Mouse (Mus musculus) kidney, embryonic 15.5 days (tissue): Measurements from ENCODE around the gene Hdac4. TPM values are rescaled to one million over a fixed set of nuclear protein-coding genes. Genes with fewer than 3 reads are reported as not detected.

ENCODE experiments used
- ATAC-seq: fragments of 200-750 bp; cut with Nextera tagmentation; replicated peaks from 2 replicates; pipeline ENCODE4 v1.8.0; 2017; ENCODE audit warnings: moderate TSS enrichment; ENCODE audit not compliant: low FRiP score
- H3K27ac ChIP-seq: fragments of 300-500 bp; sonication (generic); 2 replicates; pipeline ENCODE4 v1.5.1; 2015; ENCODE audit warnings: mild to moderate bottlenecking, inconsistent platforms
- H3K27me3 ChIP-seq: fragments of 300-500 bp; sonication (generic); 2 replicates; pipeline ENCODE4 v1.6.1; 2015; ENCODE audit warnings: inconsistent platforms
- H3K36me3 ChIP-seq: fragments of 300-500 bp; sonication (generic); 2 replicates; pipeline ENCODE4 v1.6.1; 2015; ENCODE audit warnings: inconsistent platforms
- H3K4me1 ChIP-seq: fragments of 300-500 bp; sonication (generic); 2 replicates; pipeline ENCODE4 v1.6.1; 2015; ENCODE audit warnings: inconsistent platforms
- H3K4me2 ChIP-seq: fragments of 300-500 bp; sonication (generic); 2 replicates; pipeline ENCODE4 v1.6.1; 2015; ENCODE audit warnings: moderate library complexity, mild to moderate bottlenecking, inconsistent platforms
- H3K4me3 ChIP-seq: fragments of 300-500 bp; sonication (generic); replicated peaks from 2 replicates; pipeline ENCODE4 v1.5.1; 2015; ENCODE audit warnings: mild to moderate bottlenecking, inconsistent platforms
- H3K9ac ChIP-seq: fragments of 300-500 bp; sonication (generic); 2 replicates; pipeline ENCODE4 v1.6.1; 2015; ENCODE audit warnings: mild to moderate bottlenecking, inconsistent platforms
- H3K9me3 ChIP-seq: fragments of 300-500 bp; sonication (generic); replicated peaks from 2 replicates; pipeline ENCODE4 v1.6.1; 2016; ENCODE audit warnings: inconsistent platforms
- WGBS: fragments of 180-500 bp; shearing (Covaris S2); methylation state at CpG from one replicate; pipeline ENCODE4 v1.1.7; 2015; ENCODE audit warnings: mixed read lengths; 5-methylcytosine and 5-hydroxymethylcytosine counted together
- polyA plus RNA-seq: library from polyadenylated mRNA; unstranded; fragments of >200 nt; fragmentation: Nextera tagmentation; extraction: Ambion mirVana; gene quantifications from 2 replicates; pipeline ENCODE4 v1.2.1, GENCODE M21; 2015

Hdac4 gene
- polyA plus RNA-seq, 1 experiment from 2014 or later = 18.1 TPM

GRCm38 (mm10) chr1:91991597-91991996 lies 203.9 kb downstream of the Hdac4 start:
- peak; percentile 52; the same call in 1 of the 2 replicates for ATAC-seq

GRCm38 (mm10) chr1:91990852-91991251 lies 204.6 kb downstream of the Hdac4 start:
- Histone ChIP-seq H3K9ac (no peak overlapping the region), H3K27ac (no peak overlapping the region), H3K27me3 (no peaks in the 10 kb centered on the region), H3K4me1 (peaks cover 11% of the 10 kb centered on the region; the same call in 1 of the 2 replicates), H3K4me3 (no peak overlapping the region), H3K36me3 (peaks cover 79% of the 10 kb centered on the region), H3K4me2 (no peak overlapping the region), H3K9me3 (no peaks in the 10 kb centered on the region)
- 0 out of 2 replicates have a peak, but pooled peaks have one; percentile 29 for ATAC-seq
- WGBS = 59% methylated on average over 5 of the region's 5 CpGs

More at GRCm38 (mm10) chr1:91991597-91991996, 203.9 kb downstream of the Hdac4 start:
- Histone ChIP-seq H3K4me2 (no peak overlapping the region), H3K9ac (no peak overlapping the region), H3K27ac (no peak overlapping the region), H3K27me3 (no peaks in the 10 kb centered on the region), H3K4me3 (no peak overlapping the region), H3K4me1 (peaks cover 11% of the 10 kb centered on the region; the same call in 1 of the 2 replicates), H3K9me3 (no peaks in the 10 kb centered on the region), H3K36me3 (peaks cover 78% of the 10 kb centered on the region)

- H3K4me3 ChIP-seq = no peak overlapping the region
- H3K27me3 ChIP-seq = no peaks in the 10 kb centered on the region
- peaks cover 79% of the 10 kb centered on the region for H3K36me3 ChIP-seq
- no peak overlapping the region for H3K27ac ChIP-seq
- no peaks in the 10 kb centered on the region for H3K9me3 ChIP-seq
- no peak overlapping the region for H3K4me2 ChIP-seq
- ATAC-seq = no peak
- no peak overlapping the region for H3K9ac ChIP-seq
- H3K4me1 ChIP-seq = peaks cover 10% of the 10 kb centered on the region; the same call in 1 of the 2 replicates
- 94% methylated on average over 1 of the region's 1 CpGs for WGBS
Observed at GRCm38 (mm10) chr1:91988866-91989265, 206.6 kb downstream of the Hdac4 start.

- Histone ChIP-seq H3K27ac (no peak overlapping the region), H3K36me3 (peaks cover 85% of the 10 kb centered on the region), H3K4me3 (no peak overlapping the region), H3K9ac (no peak overlapping the region), H3K4me2 (no peak overlapping the region), H3K27me3 (no peaks in the 10 kb centered on the region), H3K4me1 (0 out of 2 replicates have a peak, but pooled peaks cover 5% of the 10 kb centered on the region), H3K9me3 (no peaks in the 10 kb centered on the region)
- ATAC-seq = no peak
- 95% methylated on average over 8 of the region's 8 CpGs for WGBS
Observed at GRCm38 (mm10) chr1:91987431-91987830, 208.1 kb downstream of the Hdac4 start.

GRCm38 (mm10) chr1:91985783-91986182 lies 209.7 kb downstream of the Hdac4 start:
- H3K36me3 ChIP-seq = peaks cover 95% of the 10 kb centered on the region

GRCm38 (mm10) chr1:91984507-91984906 lies 211.0 kb downstream of the Hdac4 start:
- Histone ChIP-seq H3K9ac (no peak overlapping the region), H3K4me1 (no peaks in the 10 kb centered on the region), H3K9me3 (no peaks in the 10 kb centered on the region), H3K4me2 (no peak overlapping the region), H3K27me3 (no peaks in the 10 kb centered on the region), H3K36me3 (peaks cover 94% of the 10 kb centered on the region), H3K27ac (no peak overlapping the region), H3K4me3 (no peak overlapping the region)
- no peak for ATAC-seq
- 89% methylated on average over 8 of the region's 8 CpGs for WGBS

More at GRCm38 (mm10) chr1:91985783-91986182, 209.7 kb downstream of the Hdac4 start:
- ATAC-seq = no peak
- no peak overlapping the region for H3K27ac ChIP-seq
- H3K4me2 ChIP-seq = no peak overlapping the region
- no peak overlapping the region for H3K9ac ChIP-seq
- H3K27me3 ChIP-seq = no peaks in the 10 kb centered on the region
- H3K4me3 ChIP-seq = no peak overlapping the region
- no peaks in the 10 kb centered on the region for H3K9me3 ChIP-seq
- H3K4me1 ChIP-seq = no peaks in the 10 kb centered on the region

- H3K9ac ChIP-seq = no peak overlapping the region
- no peak overlapping the region for H3K4me3 ChIP-seq
- 65% methylated on average over 1 of the region's 1 CpGs for WGBS
- H3K4me1 ChIP-seq = no peaks in the 10 kb centered on the region
- ATAC-seq = no peak
- H3K9me3 ChIP-seq = no peaks in the 10 kb centered on the region
- H3K27ac ChIP-seq = no peak overlapping the region
- H3K4me2 ChIP-seq = no peak overlapping the region
- H3K27me3 ChIP-seq = no peaks in the 10 kb centered on the region
- peaks cover 79% of the 10 kb centered on the region for H3K36me3 ChIP-seq
Observed at GRCm38 (mm10) chr1:91981381-91981780, 214.1 kb downstream of the Hdac4 start.

- Histone ChIP-seq H3K4me1 (no peaks in the 10 kb centered on the region), H3K36me3 (peaks cover 77% of the 10 kb centered on the region), H3K27me3 (no peaks in the 10 kb centered on the region), H3K9me3 (no peaks in the 10 kb centered on the region), H3K4me3 (no peak overlapping the region), H3K27ac (no peak overlapping the region), H3K4me2 (no peak overlapping the region), H3K9ac (no peak overlapping the region)
- ATAC-seq = no peak
- WGBS = 77% methylated on average over 3 of the region's 3 CpGs
Observed at GRCm38 (mm10) chr1:91978443-91978842, 217.1 kb downstream of the Hdac4 start.

GRCm38 (mm10) chr1:91968710-91969379 lies 226.7 kb downstream of the Hdac4 start:
- Histone ChIP-seq H3K4me3 (no peak overlapping the region), H3K9me3 (no peaks in the 10 kb centered on the region), H3K27me3 (no peaks in the 10 kb centered on the region), H3K9ac (no peak overlapping the region), H3K4me2 (no peak overlapping the region), H3K36me3 (peaks cover 86% of the 10 kb centered on the region), H3K4me1 (no peaks in the 10 kb centered on the region), H3K27ac (no peak overlapping the region)
- no peak for ATAC-seq
- 63% methylated on average over 5 of the region's 5 CpGs for WGBS

- H3K4me3 ChIP-seq = no peak overlapping the region
- H3K4me2 ChIP-seq = no peak overlapping the region
- H3K9ac ChIP-seq = no peak overlapping the region
- H3K4me1 ChIP-seq = no peaks in the 10 kb centered on the region
- WGBS = 100% methylated on average over 1 of the region's 1 CpGs
- H3K9me3 ChIP-seq = no peaks in the 10 kb centered on the region
- H3K27ac ChIP-seq = no peak overlapping the region
- H3K27me3 ChIP-seq = no peaks in the 10 kb centered on the region
- no peak for ATAC-seq
- peaks cover 76% of the 10 kb centered on the region for H3K36me3 ChIP-seq
Observed at GRCm38 (mm10) chr1:91967041-91967440, 228.5 kb downstream of the Hdac4 start.

GRCm38 (mm10) chr1:91964486-91965335 lies 230.8 kb downstream of the Hdac4 start:
- ATAC-seq = no peak
- Histone ChIP-seq H3K4me1 (no peaks in the 10 kb centered on the region), H3K27me3 (no peaks in the 10 kb centered on the region), H3K9me3 (no peaks in the 10 kb centered on the region), H3K9ac (no peak overlapping the region), H3K36me3 (peaks cover 71% of the 10 kb centered on the region), H3K27ac (no peak overlapping the region), H3K4me3 (no peak overlapping the region), H3K4me2 (no peak overlapping the region)
- 72% methylated on average over 9 of the region's 9 CpGs for WGBS

GRCm38 (mm10) chr1:91962256-91962655 lies 233.2 kb downstream of the Hdac4 start:
- WGBS = 67% methylated on average over 1 of the region's 1 CpGs

More at GRCm38 (mm10) chr1:91962256-91962655, 233.2 kb downstream of the Hdac4 start:
- peaks cover 71% of the 10 kb centered on the region for H3K36me3 ChIP-seq
- no peaks in the 10 kb centered on the region for H3K9me3 ChIP-seq
- no peak overlapping the region for H3K9ac ChIP-seq
- H3K4me1 ChIP-seq = no peaks in the 10 kb centered on the region
- ATAC-seq = no peak; the same call in 1 of the 2 replicates
- H3K27ac ChIP-seq = no peak overlapping the region
- no peak overlapping the region for H3K4me2 ChIP-seq
- H3K4me3 ChIP-seq = no peak overlapping the region
- no peaks in the 10 kb centered on the region for H3K27me3 ChIP-seq
